Mouse (Mus musculus) E14TG2a.4 (cell line): ENCODE data around the gene Krtap10-4.
A peak's percentile ranks its signal among the peaks of the same experiment; 100 is the strongest.

ENCODE experiments used
- H3K27me3 ChIP-seq: 2 replicates; pipeline ENCODE4 v1.6.1; 2014; ENCODE audit warnings: low read length, control low read depth; ENCODE audit not compliant: insufficient read depth
- H3K36me3 ChIP-seq: 2 replicates; pipeline ENCODE4 v1.6.1; 2014; ENCODE audit warnings: low read length, control low read depth; ENCODE audit not compliant: insufficient read depth
- H3K4me1 ChIP-seq: replicated peaks from 2 replicates; pipeline ENCODE4 v1.6.1; 2014; ENCODE audit warnings: low read depth, low read length, control low read depth
- H3K4me3 ChIP-seq: replicated peaks from 2 replicates; pipeline ENCODE4 v1.5.1; 2014; ENCODE audit warnings: mild to moderate bottlenecking, low read length
- H3K9me3 ChIP-seq: 2 replicates; pipeline ENCODE4 v1.6.1; 2014; ENCODE audit warnings: low read length, control low read depth
- CTCF ChIP-seq: conservative IDR thresholded peaks from 2 replicates; pipeline ENCODE4 v1.5.1; 2014; ENCODE audit warnings: low read length
- NANOG ChIP-seq: IDR thresholded peaks from 2 replicates; pipeline ENCODE4 v1.6.1; 2014; ENCODE audit warnings: borderline replicate concordance, low read length, mixed read lengths
- POU5F1 ChIP-seq: IDR thresholded peaks from 2 replicates; pipeline ENCODE4 v1.6.1; 2014; ENCODE audit warnings: low read length, borderline replicate concordance

Gene Krtap10-4

DNA sequence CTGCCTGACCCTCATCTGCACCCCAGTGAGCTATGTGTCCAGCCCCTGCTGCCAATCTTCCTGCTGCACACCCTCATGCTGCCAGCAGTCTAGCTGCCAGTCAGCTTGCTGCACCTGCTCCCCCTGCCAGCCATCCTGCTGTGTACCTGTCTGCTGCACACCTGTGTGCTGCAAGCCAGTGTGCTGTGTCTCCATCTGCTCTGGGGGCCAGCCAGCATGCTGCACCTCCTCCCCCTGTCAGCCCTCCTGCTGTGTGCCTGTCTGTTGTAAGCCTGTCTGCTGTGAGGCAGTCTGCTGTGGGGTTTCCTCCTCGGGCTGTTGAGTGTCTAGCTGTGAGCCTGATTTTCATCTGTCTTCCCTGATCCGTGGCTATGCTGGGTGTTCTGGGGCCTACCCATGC lies 20.1 kb upstream of the Krtap10-4 start:
- Histone ChIP-seq H3K9me3 (peaks cover 19% of the 10 kb centered on the region), H3K36me3 (no peaks in the 10 kb centered on the region), H3K4me3 (no peak overlapping the region), H3K27me3 (no peaks in the 10 kb centered on the region), H3K4me1 (peaks cover 6% of the 10 kb centered on the region)
- TF ChIP-seq POU5F1 (no peak), NANOG (no peak), CTCF (no peak)

- H3K4me1 ChIP-seq = peaks cover 3% of the 10 kb centered on the region
- no peak for TF ChIP-seq CTCF
- TF ChIP-seq NANOG = no peak
- TF ChIP-seq POU5F1 = no peak
- no peaks in the 10 kb centered on the region for H3K27me3 ChIP-seq
- H3K4me3 ChIP-seq = no peak within 1 kb of the TSS
- H3K9me3 ChIP-seq = peaks cover 20% of the 10 kb centered on the region
- no peaks in the 10 kb centered on the region for H3K36me3 ChIP-seq
Measured at GRCm38 (mm10) chr10:77846503-77846902, 19.6 kb upstream of the Krtap10-4 start, which contains the start of gene Gm36176. TSS of gene Gm36176 (plus strand) at chr10:77846803.

DNA sequence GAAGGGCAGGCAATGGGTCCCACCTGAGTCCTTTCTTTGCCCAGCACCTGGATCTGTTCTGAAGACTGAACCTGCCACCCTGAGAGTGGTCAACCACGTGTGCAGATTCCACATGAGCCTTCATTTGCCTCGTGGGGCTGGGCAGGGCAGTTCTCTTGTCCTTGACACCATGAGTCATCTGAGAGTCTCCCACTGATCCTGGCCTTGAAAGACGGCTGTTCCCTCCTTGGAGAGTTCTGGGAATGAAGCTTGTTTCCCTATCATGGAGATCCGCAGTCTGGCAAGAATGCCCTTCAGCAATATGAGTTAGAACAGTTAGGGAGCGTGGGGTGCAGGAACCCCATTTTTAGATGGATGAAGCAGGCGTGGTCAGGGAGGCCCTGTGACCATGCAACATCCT lies 12.1 kb upstream of the Krtap10-4 start:
- no peaks in the 10 kb centered on the region for H3K27me3 ChIP-seq
- H3K9me3 ChIP-seq = peaks cover 16% of the 10 kb centered on the region; the same call in 1 of the 2 replicates
- 0 out of 2 replicates have a peak, but pooled peaks cover 5% of the 10 kb centered on the region for H3K4me1 ChIP-seq
- H3K4me3 ChIP-seq = no peak overlapping the region
- TF ChIP-seq NANOG (no peak), CTCF (no peak), POU5F1 (no peak)
- H3K36me3 ChIP-seq = no peaks in the 10 kb centered on the region

- Histone ChIP-seq H3K36me3 (no peaks in the 10 kb centered on the region), H3K27me3 (no peaks in the 10 kb centered on the region), H3K4me1 (0 out of 2 replicates have a peak, but pooled peaks cover 5% of the 10 kb centered on the region), H3K4me3 (peak within 1 kb of the TSS; percentile 62), H3K9me3 (no peaks in the 10 kb centered on the region)
- TF ChIP-seq CTCF (no peak), POU5F1 (no peak), NANOG (no peak)
Measured at GRCm38 (mm10) chr10:77835647-77836046, 8.8 kb upstream of the Krtap10-4 start, which contains the start of gene Krtap10-10. TSS of gene Krtap10-10 (plus strand) at chr10:77835947.

GRCm38 (mm10) chr10:77819203-77819602 lies 7.7 kb downstream of the Krtap10-4 start:
- Histone ChIP-seq H3K36me3 (no peaks in the 10 kb centered on the region), H3K9me3 (no peaks in the 10 kb centered on the region), H3K27me3 (no peaks in the 10 kb centered on the region), H3K4me1 (no peaks in the 10 kb centered on the region), H3K4me3 (no peak overlapping the region)
- TF ChIP-seq NANOG (no peak), CTCF (no peak), POU5F1 (no peak)

DNA sequence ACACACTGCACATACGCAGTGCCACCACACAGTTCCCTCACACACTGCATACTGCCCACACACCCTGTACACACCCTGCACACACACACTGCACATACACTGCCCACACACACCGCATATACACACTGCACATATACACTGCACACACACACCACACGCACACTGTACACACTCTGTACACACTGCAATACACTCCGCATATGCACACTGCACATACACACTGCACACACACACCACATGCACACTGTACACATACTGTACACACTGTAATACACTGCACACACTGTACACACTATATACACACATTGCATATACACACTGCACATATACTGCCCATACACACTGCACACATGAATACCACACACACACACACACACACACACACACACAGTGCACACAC lies 8.4 kb downstream of the Krtap10-4 start:
- no peak overlapping the region for H3K4me3 ChIP-seq
- H3K9me3 ChIP-seq = no peaks in the 10 kb centered on the region
- H3K36me3 ChIP-seq = no peaks in the 10 kb centered on the region
- TF ChIP-seq NANOG (no peak), CTCF (no peak), POU5F1 (no peak)
- no peaks in the 10 kb centered on the region for H3K27me3 ChIP-seq
- no peaks in the 10 kb centered on the region for H3K4me1 ChIP-seq

- Histone ChIP-seq H3K4me3 (no peak overlapping the region), H3K27me3 (no peaks in the 10 kb centered on the region), H3K4me1 (no peaks in the 10 kb centered on the region), H3K9me3 (peaks cover 5% of the 10 kb centered on the region), H3K36me3 (no peaks in the 10 kb centered on the region)
- peak; percentile 90 for TF ChIP-seq CTCF
- TF ChIP-seq POU5F1 = no peak
- no peak for TF ChIP-seq NANOG
Measured at GRCm38 (mm10) chr10:77815514-77815913, 11.4 kb downstream of the Krtap10-4 start.

- Histone ChIP-seq H3K9me3 (peaks cover 17% of the 10 kb centered on the region), H3K36me3 (no peaks in the 10 kb centered on the region), H3K4me1 (no peaks in the 10 kb centered on the region), H3K4me3 (no peak within 1 kb of the TSS), H3K27me3 (no peaks in the 10 kb centered on the region)
- no peak for TF ChIP-seq CTCF
- TF ChIP-seq POU5F1 = no peak
- TF ChIP-seq NANOG = no peak
Measured at GRCm38 (mm10) chr10:77814382-77814781, 12.5 kb downstream of the Krtap10-4 start, which contains the start of gene Gm2696. TSS of gene Gm2696 (plus strand) at chr10:77814682.

GRCm38 (mm10) chr10:77811743-77812142 lies 15.2 kb downstream of the Krtap10-4 start, which contains the start of gene Gm9507:
TSS of gene Gm9507 (minus strand) at chr10:77811843.
- H3K4me1 ChIP-seq = no peaks in the 10 kb centered on the region
- TF ChIP-seq CTCF = no peak
- no peak within 1 kb of the TSS for H3K4me3 ChIP-seq
- peaks cover 31% of the 10 kb centered on the region for H3K9me3 ChIP-seq
- no peaks in the 10 kb centered on the region for H3K36me3 ChIP-seq
- no peaks in the 10 kb centered on the region for H3K27me3 ChIP-seq
